In the genomic region with DNA sequence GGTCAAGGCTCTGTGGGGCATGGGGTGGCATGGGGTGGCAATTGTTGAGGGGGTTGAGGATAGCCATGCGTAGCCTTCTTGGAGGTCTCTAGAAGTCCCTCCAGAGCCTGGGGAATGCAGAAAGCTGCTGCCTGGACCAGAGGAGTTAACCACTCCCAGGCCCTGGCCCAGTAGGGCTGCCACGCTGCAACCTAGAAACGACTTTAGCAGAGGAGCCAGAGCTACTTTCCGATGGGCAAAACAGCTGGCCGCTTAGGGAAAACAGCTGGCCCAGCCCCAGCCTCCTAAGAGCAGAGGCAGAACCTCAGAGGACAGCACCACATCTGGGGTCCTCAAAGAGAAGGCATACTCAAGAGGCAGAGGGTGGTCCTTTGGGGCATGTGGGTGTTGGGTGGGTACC, we compare ENCODE assay signal across 27 mouse cellular contexts. TPM values are rescaled to one million over a fixed set of nuclear protein-coding genes. Genes with fewer than 3 reads are reported as not detected.
DNase-seq lines count a peak whose midpoint lies in the region; ATAC-seq and TF ChIP-seq lines count a peak whose summit lies in the region.
"Had no signal": no experiment of that assay in that cellular context is flagged by ENCODE, and none has a peak within 500 bp of the region (broad histone marks: within the 10 kb centered on the region; RNA-seq: fewer than 3 reads in every experiment).

No protein-coding gene starts in this region.

- 51% methylated on average over 5 of the region's 5 CpGs for WGBS in neural tube, embryonic 11.5 days

- H3K4me2 ChIP-seq in neural tube, embryonic 11.5 days (ENCODE audit: low read depth), result no peak overlapping the region
- H3K4me2 ChIP-seq: heart, embryonic 11.5 days; lung, embryonic 14.5 days; neural tube, embryonic 15.5 days had no signal

- peak overlapping the region; percentile 45 for H3K4me3 ChIP-seq in gastrocnemius, adult 2 months
- H3K4me3 ChIP-seq in layer of hippocampus, adult 2 months, result no peak overlapping the region
- no peak overlapping the region for H3K4me3 ChIP-seq in neural tube, embryonic 11.5 days (ENCODE audit: low read depth, low read length)
- H3K4me3 ChIP-seq: neural tube, embryonic 15.5 days had no signal

- H3K9ac ChIP-seq in neural tube, embryonic 11.5 days (ENCODE audit: low read length), result no peak overlapping the region
- H3K9ac ChIP-seq: liver, embryonic 14.5 days; lung, embryonic 14.5 days; neural tube, embryonic 15.5 days had no signal

- no peaks in the 10 kb centered on the region for H3K36me3 ChIP-seq in neural tube, embryonic 11.5 days (ENCODE audit: control insufficient read depth, insufficient read depth, low read length)
- H3K36me3 ChIP-seq: G1E; neural tube, embryonic 15.5 days had no signal

- no peak for ATAC-seq in neural tube, embryonic 11.5 days (ENCODE audit: insufficient read depth, low FRiP score, low TSS enrichment)
- ATAC-seq: forebrain, embryonic 14.5 days; intestine, embryonic 16.5 days had no signal

- DNase-seq in gastrocnemius, adult 2 months, result peak; percentile 48
- no peak for DNase-seq in gastrocnemius, adult 8-10 months (ENCODE audit: low spot score in 2 of 2)
- no peak for DNase-seq in layer of hippocampus, adult 2 months (ENCODE audit: low spot score in 2 of 2)
- DNase-seq in layer of hippocampus, postnatal 25 days (ENCODE audit: extremely low spot score in 1 of 2, low spot score in 1 of 2), result no peak
- DNase-seq in neural tube, embryonic 11.5 days (ENCODE audit: low spot score), result no peak
- no peak for DNase-seq in neural tube, embryonic 10.5 days (ENCODE audit: extremely low spot score, low spot score)
- no peak for DNase-seq in lung, adult 18-20 months
- DNase-seq: adrenal gland, adult 8-10 months; cerebellum, adult 11 months; cerebellum, adult 9-11 months; heart, adult 18-20 months; heart, postnatal 36 days; kidney, adult 8-10 months; kidney, postnatal 10 days; layer of hippocampus, adult 9-11 months; liver; lung, embryonic 14.5 days; lung, postnatal 14 days; retina, postnatal 1 day; right cerebral cortex, postnatal 14 days; thymus, postnatal 4 days had no signal

- intact Hi-C loops in gastrocnemius, adult 2 months (cut with DNase I), result loop anchor here (10.0 kb wide), 1 partner anchor 93 kb away; no protein-coding TSS in a partner anchor

- H3K27me3 ChIP-seq in neural tube, embryonic 11.5 days (ENCODE audit: control insufficient read depth, insufficient read depth, low read length), result no peaks in the 10 kb centered on the region
- H3K27me3 ChIP-seq: neural tube, embryonic 15.5 days had no signal

- H3K4me1 ChIP-seq in neural tube, embryonic 11.5 days (ENCODE audit: control insufficient read depth, insufficient read depth, low read length), result peaks cover 36% of the 10 kb centered on the region

- no peak for TF ChIP-seq CTCF in gastrocnemius, adult 2 months (IDR thresholded peaks at IDR 0.05)
- no peak for TF ChIP-seq CTCF in layer of hippocampus, adult 2 months (conservative IDR thresholded peaks at IDR 0.05)

- H3K9me3 ChIP-seq in neural tube, embryonic 11.5 days (ENCODE audit: control insufficient read depth, low read length), result no peaks in the 10 kb centered on the region
- H3K9me3 ChIP-seq: G1E; neural tube, embryonic 15.5 days had no signal

- H3K27ac ChIP-seq in gastrocnemius, adult 2 months, result peak overlapping the region; percentile 71
- peak overlapping the region; percentile 72 for H3K27ac ChIP-seq in layer of hippocampus, adult 2 months
- H3K27ac ChIP-seq in neural tube, embryonic 11.5 days (ENCODE audit: low read depth, low read length), result peak overlapping the region; percentile 95; the same call in 1 of the 2 replicates
- H3K27ac ChIP-seq: liver, embryonic 14.5 days; neural tube, embryonic 15.5 days had no signal

RNA-seq across cellular contexts. Expression of a gene that starts 11.0 kb away (rescaled TPM):
- total RNA-seq in gastrocnemius, adult 2 months (2021), result 1 to 10 TPM; 2.2 to 4.6 TPM
- 1 to 10 TPM; 1.4 to 3.6 (median 1.7) TPM for total RNA-seq in gastrocnemius, adult 8-10 months (2022)
- 1 to 10 TPM; 7.9 to 10.0 TPM for total RNA-seq in layer of hippocampus, adult 2 months (2021)
- 1 to 10 TPM; 6.7 to 9.6 TPM for total RNA-seq in layer of hippocampus, postnatal 25 days (2021)
- polyA plus RNA-seq in neural tube, embryonic 11.5 days (2014; fragmentation: Nextera tagmentation; extraction: Ambion mirVana), result 17.5 and 20.2 TPM in 2 replicates

RNA-seq across cellular contexts. Expression of a gene that starts 31.1 kb away (rescaled TPM):
- 10 to 100 TPM; 11.9 to 12.7 TPM for total RNA-seq in gastrocnemius, adult 2 months (2021)
- total RNA-seq in gastrocnemius, adult 8-10 months (2022), result 10 to 100 TPM in 3 of 4 experiments, 1 to 10 TPM in 1; 9.9 to 12.1 (median 11.1) TPM
- total RNA-seq in layer of hippocampus, adult 2 months (2021), result 100 to 1,000 TPM; 113 to 127 TPM
- 100 to 1,000 TPM in 1 of 2 experiments, 10 to 100 TPM in 1; 78.2 to 115 TPM for total RNA-seq in layer of hippocampus, postnatal 25 days (2021)
- 74.6 and 78.9 TPM in 2 replicates for polyA plus RNA-seq in neural tube, embryonic 11.5 days (2014; fragmentation: Nextera tagmentation; extraction: Ambion mirVana)

RNA-seq across cellular contexts. Expression of a gene that starts 38.1 kb away (rescaled TPM):
- total RNA-seq in gastrocnemius, adult 2 months (2021), result 10 to 100 TPM; 29.6 to 31.3 TPM
- total RNA-seq in gastrocnemius, adult 8-10 months (2022), result 10 to 100 TPM; 25.7 to 33.0 (median 28.5) TPM
- 10 to 100 TPM; 43.0 to 48.7 TPM for total RNA-seq in layer of hippocampus, adult 2 months (2021)
- total RNA-seq in layer of hippocampus, postnatal 25 days (2021), result 10 to 100 TPM; 48.0 to 56.8 TPM
- 21.9 and 23.9 TPM in 2 replicates for polyA plus RNA-seq in neural tube, embryonic 11.5 days (2014; fragmentation: Nextera tagmentation; extraction: Ambion mirVana)

RNA-seq across cellular contexts. Expression of a gene that starts 55.5 kb away (rescaled TPM):
- total RNA-seq in gastrocnemius, adult 2 months (2021), result 1 to 10 TPM; 6.5 to 9.4 TPM
- total RNA-seq in gastrocnemius, adult 8-10 months (2022), result 1 to 10 TPM; 5.4 to 7.5 (median 6.6) TPM
- 10 to 100 TPM; 65.4 to 67.3 TPM for total RNA-seq in layer of hippocampus, adult 2 months (2021)
- total RNA-seq in layer of hippocampus, postnatal 25 days (2021), result 10 to 100 TPM; 74.1 to 76.7 TPM
- polyA plus RNA-seq in neural tube, embryonic 11.5 days (2014; fragmentation: Nextera tagmentation; extraction: Ambion mirVana), result 20.5 and 20.8 TPM in 2 replicates

Comparison
In these comparisons a context has a peak if more than half of its experiments do, and no peak if none do; other contexts are left out.
1. RNA of a gene that starts 31.1 kb away (total RNA-seq): 113 to 127 TPM in layer of hippocampus, adult 2 months and 78.2 to 115 TPM in layer of hippocampus, postnatal 25 days; 11.9 to 12.7 TPM in gastrocnemius, adult 2 months and 9.9 to 12.1 TPM in gastrocnemius, adult 8-10 months; every median in the first group is over 4 times any median in the second.
2. Peak in every context shown above with its lines, with median percentiles within 50 percentile points of each other: H3K27ac ChIP-seq.